Mouse (Mus musculus) forebrain, embryonic 16.5 days (tissue): Measurements from ENCODE around the gene Cpne9. TPM values are rescaled to one million over a fixed set of nuclear protein-coding genes. Genes with fewer than 3 reads are reported as not detected.

ENCODE experiments used
- ATAC-seq: fragments of 200-750 bp; cut with Nextera tagmentation; 2 replicates; pipeline ENCODE4 v1.8.0; 2017; ENCODE audit warnings: mild to moderate bottlenecking, moderate library complexity
- H3K27ac ChIP-seq: fragments of 300-500 bp; sonication (generic); 2 replicates; pipeline ENCODE4 v1.5.1; 2014; ENCODE audit warnings: low read length, control low read depth
- H3K27me3 ChIP-seq: fragments of 300-500 bp; sonication (generic); replicated peaks from 2 replicates; pipeline ENCODE4 v1.6.1; 2014; ENCODE audit warnings: low read length; ENCODE audit not compliant: control insufficient read depth, insufficient read depth
- H3K36me3 ChIP-seq: fragments of 300-500 bp; sonication (generic); 2 replicates; pipeline ENCODE4 v1.6.1; 2014; ENCODE audit not compliant: control insufficient read depth, insufficient read depth
- H3K4me1 ChIP-seq: fragments of 300-500 bp; sonication (generic); replicated peaks from 2 replicates; pipeline ENCODE4 v1.6.1; 2014; ENCODE audit warnings: low read length; ENCODE audit not compliant: control insufficient read depth, insufficient read depth
- H3K4me2 ChIP-seq: fragments of 300-500 bp; sonication (generic); 2 replicates; pipeline ENCODE4 v1.6.1; 2014; ENCODE audit warnings: mild to moderate bottlenecking, low read length, control low read depth
- H3K4me3 ChIP-seq: fragments of 300-500 bp; sonication (generic); replicated peaks from 2 replicates; pipeline ENCODE4 v1.5.1; 2014; ENCODE audit warnings: mild to moderate bottlenecking, low read length, control low read depth
- H3K9ac ChIP-seq: fragments of 300-500 bp; sonication (generic); replicated peaks from 2 replicates; pipeline ENCODE4 v1.6.1; 2014; ENCODE audit warnings: low read depth, low read length, control low read depth
- H3K9me3 ChIP-seq: fragments of 300-500 bp; sonication (generic); 2 replicates; pipeline ENCODE4 v1.6.1; 2016; ENCODE audit warnings: low read length; ENCODE audit not compliant: control insufficient read depth
- WGBS: fragments of 180-500 bp; shearing (Covaris S2); extraction: QIAGEN DNeasy Blood & Tissue Kit; methylation state at CpG from one replicate; pipeline ENCODE4 v1.1.7; 2014; 5-methylcytosine and 5-hydroxymethylcytosine counted together
- polyA plus RNA-seq: library from polyadenylated mRNA; unstranded; fragments of >200 nt; fragmentation: Nextera tagmentation; extraction: Ambion mirVana; gene quantifications from 2 replicates; pipeline ENCODE4 v1.2.1, GENCODE M21; 2015

Gene Cpne9
- polyA plus RNA-seq, 1 experiment from 2014 or later, result 1.4 TPM

DNA sequence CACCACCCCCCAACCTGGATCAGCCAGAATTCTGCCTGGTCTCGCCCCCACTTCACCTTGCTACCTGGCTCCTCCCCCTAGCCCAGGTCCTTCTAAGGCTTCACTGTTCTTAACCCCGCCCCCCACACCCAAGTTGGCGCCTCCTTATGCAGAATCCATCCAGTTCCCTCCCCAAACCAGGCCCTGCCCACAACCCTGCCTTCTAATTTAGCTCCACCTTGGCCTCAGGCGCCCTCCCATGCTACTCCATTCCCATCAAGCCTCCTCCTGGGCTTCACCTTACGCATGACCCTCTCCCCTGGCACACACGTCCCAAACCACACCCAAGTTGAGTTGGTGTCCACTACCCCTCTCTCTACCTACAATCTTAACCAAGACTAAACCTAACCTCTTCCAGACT, 1.4 kb downstream of the Cpne9 start:
- H3K9me3 ChIP-seq, result no peaks in the 10 kb centered on the region
- no peak overlapping the region for H3K4me3 ChIP-seq
- no peak for ATAC-seq
- 5% methylated on average over 6 of the region's 6 CpGs for WGBS
- no peak overlapping the region for H3K9ac ChIP-seq
- no peak overlapping the region for H3K27ac ChIP-seq
- peaks cover 4% of the 10 kb centered on the region for H3K36me3 ChIP-seq
- H3K4me1 ChIP-seq, result peaks cover 15% of the 10 kb centered on the region
- H3K4me2 ChIP-seq, result no peak overlapping the region
- peaks cover 26% of the 10 kb centered on the region for H3K27me3 ChIP-seq

- 81% methylated on average over 3 of the region's 3 CpGs for WGBS
- Histone ChIP-seq H3K4me1 (peaks cover 15% of the 10 kb centered on the region), H3K9ac (no peak overlapping the region)
These were observed 2.8 kb downstream of the Cpne9 start for GRCm38 (mm10) chr6:113284931-113285330.

GRCm38 (mm10) chr6:113286316-113286715, 4.2 kb downstream of the Cpne9 start:
- peaks cover 15% of the 10 kb centered on the region for H3K4me1 ChIP-seq
- ATAC-seq, result no peak
- H3K9me3 ChIP-seq, result no peaks in the 10 kb centered on the region
- 80% methylated on average over 1 of the region's 1 CpGs for WGBS
- no peak overlapping the region for H3K9ac ChIP-seq
- H3K27ac ChIP-seq, result no peak overlapping the region
- no peaks in the 10 kb centered on the region for H3K36me3 ChIP-seq
- H3K4me3 ChIP-seq, result no peak overlapping the region
- peaks cover 22% of the 10 kb centered on the region for H3K27me3 ChIP-seq
- H3K4me2 ChIP-seq, result no peak overlapping the region

More at GRCm38 (mm10) chr6:113284931-113285330, 2.8 kb downstream of the Cpne9 start:
- Histone ChIP-seq H3K27me3 (peaks cover 26% of the 10 kb centered on the region), H3K4me3 (no peak overlapping the region), H3K9me3 (no peaks in the 10 kb centered on the region), H3K27ac (no peak overlapping the region), H3K36me3 (peaks cover 4% of the 10 kb centered on the region; the same call in 1 of the 2 replicates), H3K4me2 (no peak overlapping the region)
- ATAC-seq, result no peak

GRCm38 (mm10) chr6:113287236-113287635, 5.1 kb downstream of the Cpne9 start:
- Histone ChIP-seq H3K9me3 (no peaks in the 10 kb centered on the region), H3K4me1 (peaks cover 9% of the 10 kb centered on the region), H3K27me3 (peaks cover 17% of the 10 kb centered on the region), H3K27ac (no peak overlapping the region), H3K9ac (no peak overlapping the region), H3K4me2 (no peak overlapping the region), H3K4me3 (no peak overlapping the region), H3K36me3 (no peaks in the 10 kb centered on the region)
- 75% methylated on average over 4 of the region's 4 CpGs for WGBS
- ATAC-seq, result no peak

DNA sequence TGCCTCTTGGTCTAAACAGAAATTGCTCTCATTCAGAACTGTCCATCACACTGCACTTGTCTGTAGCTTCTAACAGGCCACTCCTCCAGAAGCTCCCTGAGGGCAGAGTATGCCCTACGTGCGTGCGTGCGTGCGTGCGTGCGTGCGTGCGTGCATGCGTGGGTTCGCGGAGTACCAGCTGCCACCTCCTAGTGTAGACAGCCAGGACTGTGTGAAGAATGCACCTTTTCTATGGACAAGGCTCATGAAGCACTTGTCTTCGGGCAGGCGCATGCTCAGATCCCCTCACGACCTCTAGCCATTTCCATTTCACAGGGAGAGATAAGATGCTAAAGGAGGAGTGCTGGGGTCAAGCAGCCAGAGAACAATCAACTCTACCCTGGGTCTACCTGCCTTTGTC, 7.2 kb downstream of the Cpne9 start:
- no peak for ATAC-seq
- WGBS, result 92% methylated on average over 15 of the region's 15 CpGs

DNA sequence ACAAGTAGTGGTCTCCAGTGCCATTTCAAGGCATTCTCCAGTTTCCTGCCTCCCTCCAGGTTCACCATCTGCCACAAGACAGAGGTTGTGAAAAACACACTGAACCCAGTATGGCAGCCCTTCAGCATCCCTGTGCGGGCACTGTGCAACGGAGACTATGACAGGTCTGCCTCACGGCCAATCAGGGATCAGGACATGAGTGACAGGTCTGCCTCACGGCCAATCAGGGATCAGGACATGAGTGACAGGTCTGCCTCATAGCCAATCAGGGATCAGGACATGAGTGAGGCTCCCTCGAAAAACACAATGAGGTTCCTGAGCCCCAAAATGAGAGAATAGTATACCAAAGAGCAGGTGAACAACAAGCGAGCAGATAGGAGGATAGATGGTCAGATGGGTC, 8.2 kb downstream of the Cpne9 start:
- WGBS, result 70% methylated on average over 6 of the region's 6 CpGs
- Histone ChIP-seq H3K4me1 (no peaks in the 10 kb centered on the region), H3K36me3 (no peaks in the 10 kb centered on the region), H3K9ac (no peak overlapping the region), H3K27me3 (no peaks in the 10 kb centered on the region), H3K4me2 (no peak overlapping the region), H3K9me3 (no peaks in the 10 kb centered on the region), H3K4me3 (no peak overlapping the region), H3K27ac (no peak overlapping the region)
- ATAC-seq, result no peak

More for the DNA sequence above, 7.2 kb downstream of the Cpne9 start:
- Histone ChIP-seq H3K4me2 (no peak overlapping the region), H3K27ac (no peak overlapping the region), H3K36me3 (no peaks in the 10 kb centered on the region), H3K4me1 (no peaks in the 10 kb centered on the region), H3K9me3 (no peaks in the 10 kb centered on the region), H3K27me3 (peaks cover under 1% of the 10 kb centered on the region; the same call in 1 of the 2 replicates), H3K4me3 (no peak overlapping the region), H3K9ac (no peak overlapping the region)

DNA sequence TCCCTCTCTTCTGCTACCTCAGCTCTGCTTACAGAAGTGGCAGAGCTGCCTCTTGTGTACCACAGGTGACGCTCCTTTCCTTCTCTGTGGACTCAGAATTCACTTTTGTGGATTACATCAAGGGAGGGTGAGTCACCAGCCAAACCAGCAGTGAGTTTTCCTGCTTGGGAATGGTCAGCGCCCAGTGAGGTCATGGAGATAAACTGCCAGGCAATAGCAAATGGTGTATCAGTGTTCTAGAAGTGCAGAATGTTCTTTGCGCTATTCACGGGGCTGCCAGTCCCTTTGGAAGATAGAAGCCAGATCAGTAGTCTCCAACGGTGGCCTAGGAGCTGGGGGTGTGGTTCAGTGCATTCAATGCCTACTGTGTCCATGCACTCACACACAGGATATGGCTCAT, 10.8 kb downstream of the Cpne9 start:
- no peak overlapping the region for H3K4me2 ChIP-seq
- H3K4me3 ChIP-seq, result no peak overlapping the region
- no peaks in the 10 kb centered on the region for H3K27me3 ChIP-seq
- H3K27ac ChIP-seq, result no peak overlapping the region
- H3K4me1 ChIP-seq, result no peaks in the 10 kb centered on the region
- H3K9me3 ChIP-seq, result no peaks in the 10 kb centered on the region
- ATAC-seq, result no peak
- no peak overlapping the region for H3K9ac ChIP-seq
- WGBS, result 79% methylated on average over 5 of the region's 5 CpGs
- no peaks in the 10 kb centered on the region for H3K36me3 ChIP-seq

- Histone ChIP-seq H3K9ac (no peak overlapping the region), H3K27ac (no peak overlapping the region), H3K36me3 (no peaks in the 10 kb centered on the region), H3K4me3 (no peak overlapping the region), H3K4me2 (no peak overlapping the region), H3K9me3 (no peaks in the 10 kb centered on the region), H3K4me1 (no peaks in the 10 kb centered on the region), H3K27me3 (no peaks in the 10 kb centered on the region)
- no peak for ATAC-seq
- 88% methylated on average over 2 of the region's 2 CpGs for WGBS
These were observed 13.9 kb downstream of the Cpne9 start for GRCm38 (mm10) chr6:113296046-113296445.

- no peak overlapping the region for H3K4me3 ChIP-seq
- no peaks in the 10 kb centered on the region for H3K36me3 ChIP-seq
- ATAC-seq, result no peak
- H3K9ac ChIP-seq, result no peak overlapping the region
- no peak overlapping the region for H3K4me2 ChIP-seq
- WGBS, result 70% methylated on average over 4 of the region's 4 CpGs
- no peaks in the 10 kb centered on the region for H3K9me3 ChIP-seq
- H3K4me1 ChIP-seq, result no peaks in the 10 kb centered on the region
- no peaks in the 10 kb centered on the region for H3K27me3 ChIP-seq
- no peak overlapping the region for H3K27ac ChIP-seq
These were observed 14.5 kb downstream of the Cpne9 start for GRCm38 (mm10) chr6:113296639-113297038.

- 82% methylated on average over 5 of the region's 5 CpGs for WGBS
- no peaks in the 10 kb centered on the region for H3K36me3 ChIP-seq
- no peak for ATAC-seq
These were observed 19.2 kb downstream of the Cpne9 start for GRCm38 (mm10) chr6:113301350-113301749.

More at GRCm38 (mm10) chr6:113301350-113301749, 19.2 kb downstream of the Cpne9 start:
- Histone ChIP-seq H3K4me3 (no peak overlapping the region), H3K27me3 (no peaks in the 10 kb centered on the region), H3K4me2 (no peak overlapping the region), H3K9ac (no peak overlapping the region), H3K9me3 (no peaks in the 10 kb centered on the region), H3K27ac (no peak overlapping the region), H3K4me1 (peaks cover 5% of the 10 kb centered on the region; the same call in 1 of the 2 replicates)
